Mouse (Mus musculus) forebrain, embryonic 12.5 days (tissue): ENCODE measurements at regions not wholly inside any gene's neighbourhood (a gene's known extent, or its start where the extent isn't known, plus 50 kb on each side); places are given as distances from the start of the nearest gene placed in this dataset.

Experiments used
- ATAC-seq: fragments of 200-750 bp; cut with Nextera tagmentation; 2 replicates; pipeline ENCODE4 v1.8.0; 2017; ENCODE audit warnings: moderate TSS enrichment; ENCODE audit not compliant: low FRiP score
- H3K27ac ChIP-seq: fragments of 300-500 bp; sonication (generic); 2 replicates; pipeline ENCODE4 v1.5.1; 2016; ENCODE audit warnings: mild to moderate bottlenecking
- H3K27me3 ChIP-seq: fragments of 300-500 bp; sonication (generic); 2 replicates; pipeline ENCODE4 v1.6.1; 2016; ENCODE audit warnings: mild to moderate bottlenecking
- H3K36me3 ChIP-seq: fragments of 300-500 bp; sonication (generic); replicated peaks from 2 replicates; pipeline ENCODE4 v1.6.1; 2016; ENCODE audit warnings: mild to moderate bottlenecking
- H3K4me1 ChIP-seq: fragments of 300-500 bp; sonication (generic); 2 replicates; pipeline ENCODE4 v1.6.1; 2016
- H3K4me2 ChIP-seq: fragments of 300-500 bp; sonication (generic); 2 replicates; pipeline ENCODE4 v1.6.1; 2016; ENCODE audit warnings: mild to moderate bottlenecking, moderate library complexity
- H3K4me3 ChIP-seq: fragments of 300-500 bp; sonication (generic); replicated peaks from 2 replicates; pipeline ENCODE4 v1.5.1; 2016; ENCODE audit warnings: mild to moderate bottlenecking
- H3K9ac ChIP-seq: fragments of 300-500 bp; sonication (generic); 2 replicates; pipeline ENCODE4 v1.6.1; 2016; ENCODE audit warnings: mild to moderate bottlenecking
- H3K9me3 ChIP-seq: fragments of 300-500 bp; sonication (generic); 2 replicates; pipeline ENCODE4 v1.6.1; 2016
- WGBS: fragments of 180-500 bp; shearing (Covaris S2); methylation state at CpG from one replicate; pipeline ENCODE4 v1.1.7; 2016; 5-methylcytosine and 5-hydroxymethylcytosine counted together

- Histone ChIP-seq H3K36me3 (no peaks in the 10 kb centered on the region), H3K4me2 (no peak overlapping the region), H3K9me3 (0 out of 2 replicates have a peak, but pooled peaks cover 6% of the 10 kb centered on the region), H3K27me3 (no peaks in the 10 kb centered on the region), H3K4me1 (no peaks in the 10 kb centered on the region), H3K27ac (no peak overlapping the region), H3K4me3 (no peak overlapping the region), H3K9ac (no peak overlapping the region)
- WGBS = 97% methylated on average over 10 of the region's 10 CpGs
- no peak for ATAC-seq
Observed at GRCm38 (mm10) chr16:76821261-76821660, 192.2 kb upstream of the Usp25 start.

GRCm38 (mm10) chr16:76816056-76816885 is 197.2 kb upstream of the Usp25 start:
- Histone ChIP-seq H3K36me3 (no peaks in the 10 kb centered on the region), H3K9me3 (no peaks in the 10 kb centered on the region), H3K4me2 (no peak overlapping the region), H3K9ac (no peak overlapping the region), H3K27ac (no peak overlapping the region), H3K4me3 (no peak overlapping the region), H3K27me3 (no peaks in the 10 kb centered on the region), H3K4me1 (no peaks in the 10 kb centered on the region)
- WGBS = 90% methylated on average over 17 of the region's 17 CpGs
- no peak for ATAC-seq

- WGBS = 40% methylated on average over 3 of the region's 3 CpGs
- no peak overlapping the region for H3K9ac ChIP-seq
- H3K27ac ChIP-seq = no peak overlapping the region
- H3K36me3 ChIP-seq = no peaks in the 10 kb centered on the region
- H3K4me3 ChIP-seq = no peak overlapping the region
- no peaks in the 10 kb centered on the region for H3K27me3 ChIP-seq
- H3K4me1 ChIP-seq = no peaks in the 10 kb centered on the region
- no peak overlapping the region for H3K4me2 ChIP-seq
- H3K9me3 ChIP-seq = no peaks in the 10 kb centered on the region
- no peak for ATAC-seq
Observed at GRCm38 (mm10) chr16:76803725-76804124, 209.8 kb upstream of the Usp25 start.

GRCm38 (mm10) chr16:76786405-76787155 is 226.9 kb upstream of the Usp25 start:
- Histone ChIP-seq H3K9ac (no peak overlapping the region), H3K27ac (no peak overlapping the region), H3K4me1 (no peaks in the 10 kb centered on the region), H3K36me3 (no peaks in the 10 kb centered on the region), H3K4me2 (no peak overlapping the region), H3K4me3 (no peak overlapping the region), H3K27me3 (no peaks in the 10 kb centered on the region), H3K9me3 (no peaks in the 10 kb centered on the region)
- 75% methylated on average over 6 of the region's 6 CpGs for WGBS
- ATAC-seq = no peak

- WGBS = 75% methylated on average over 5 of the region's 5 CpGs
- no peak overlapping the region for H3K9ac ChIP-seq
- no peak overlapping the region for H3K4me3 ChIP-seq
- no peaks in the 10 kb centered on the region for H3K4me1 ChIP-seq
- H3K27me3 ChIP-seq = no peaks in the 10 kb centered on the region
- no peak overlapping the region for H3K4me2 ChIP-seq
- H3K9me3 ChIP-seq = no peaks in the 10 kb centered on the region
- ATAC-seq = no peak
- H3K27ac ChIP-seq = no peak overlapping the region
- H3K36me3 ChIP-seq = no peaks in the 10 kb centered on the region
Observed at GRCm38 (mm10) chr16:76782656-76783055, 230.8 kb upstream of the Usp25 start.

- no peak overlapping the region for H3K4me2 ChIP-seq
- WGBS = 80% methylated on average over 2 of the region's 2 CpGs
- no peaks in the 10 kb centered on the region for H3K9me3 ChIP-seq
- H3K27me3 ChIP-seq = no peaks in the 10 kb centered on the region
- no peak overlapping the region for H3K4me3 ChIP-seq
- ATAC-seq = no peak
- H3K36me3 ChIP-seq = no peaks in the 10 kb centered on the region
- no peaks in the 10 kb centered on the region for H3K4me1 ChIP-seq
- H3K27ac ChIP-seq = no peak overlapping the region
- H3K9ac ChIP-seq = no peak overlapping the region
Observed at GRCm38 (mm10) chr16:76775790-76776189, 237.7 kb upstream of the Usp25 start.

- H3K4me3 ChIP-seq = no peak overlapping the region
- no peaks in the 10 kb centered on the region for H3K9me3 ChIP-seq
- no peak for ATAC-seq
- no peak overlapping the region for H3K27ac ChIP-seq
- no peak overlapping the region for H3K9ac ChIP-seq
- H3K36me3 ChIP-seq = no peaks in the 10 kb centered on the region
- WGBS = 72% methylated on average over 8 of the region's 8 CpGs
- H3K4me1 ChIP-seq = no peaks in the 10 kb centered on the region
- no peaks in the 10 kb centered on the region for H3K27me3 ChIP-seq
- H3K4me2 ChIP-seq = no peak overlapping the region
Observed at GRCm38 (mm10) chr16:76774032-76774431, 239.5 kb upstream of the Usp25 start.

- H3K4me3 ChIP-seq = no peak overlapping the region
- H3K9ac ChIP-seq = no peak overlapping the region
- no peaks in the 10 kb centered on the region for H3K9me3 ChIP-seq
- no peak for ATAC-seq
- no peaks in the 10 kb centered on the region for H3K36me3 ChIP-seq
- no peak overlapping the region for H3K4me2 ChIP-seq
- no peaks in the 10 kb centered on the region for H3K27me3 ChIP-seq
- H3K27ac ChIP-seq = no peak overlapping the region
- no peaks in the 10 kb centered on the region for H3K4me1 ChIP-seq
Observed at GRCm38 (mm10) chr16:76773466-76773865, 240.0 kb upstream of the Usp25 start.

GRCm38 (mm10) chr16:76768607-76769006 is 244.9 kb upstream of the Usp25 start:
- no peak overlapping the region for H3K9ac ChIP-seq
- H3K4me3 ChIP-seq = no peak overlapping the region
- H3K9me3 ChIP-seq = no peaks in the 10 kb centered on the region
- no peak overlapping the region for H3K27ac ChIP-seq
- H3K4me1 ChIP-seq = no peaks in the 10 kb centered on the region
- 84% methylated on average over 9 of the region's 9 CpGs for WGBS
- no peak overlapping the region for H3K4me2 ChIP-seq
- no peaks in the 10 kb centered on the region for H3K27me3 ChIP-seq
- no peaks in the 10 kb centered on the region for H3K36me3 ChIP-seq
- ATAC-seq = 0 out of 2 replicates have a peak, but pooled peaks have one; percentile 33

- H3K9me3 ChIP-seq = no peaks in the 10 kb centered on the region
- no peak for ATAC-seq
- H3K36me3 ChIP-seq = no peaks in the 10 kb centered on the region
- no peaks in the 10 kb centered on the region for H3K27me3 ChIP-seq
- 82% methylated on average over 3 of the region's 3 CpGs for WGBS
- H3K4me1 ChIP-seq = no peaks in the 10 kb centered on the region
- no peak overlapping the region for H3K4me2 ChIP-seq
- no peak overlapping the region for H3K27ac ChIP-seq
- H3K9ac ChIP-seq = no peak overlapping the region
- H3K4me3 ChIP-seq = no peak overlapping the region
Observed at GRCm38 (mm10) chr16:76766636-76767035, 246.9 kb upstream of the Usp25 start.

GRCm38 (mm10) chr16:76765536-76765935 is 248.0 kb upstream of the Usp25 start:
- no peaks in the 10 kb centered on the region for H3K9me3 ChIP-seq
- H3K27ac ChIP-seq = no peak overlapping the region
- ATAC-seq = no peak
- no peaks in the 10 kb centered on the region for H3K36me3 ChIP-seq
- WGBS = 44% methylated on average over 7 of the region's 7 CpGs
- H3K4me3 ChIP-seq = no peak overlapping the region
- H3K4me2 ChIP-seq = no peak overlapping the region
- H3K9ac ChIP-seq = no peak overlapping the region
- H3K27me3 ChIP-seq = no peaks in the 10 kb centered on the region
- no peaks in the 10 kb centered on the region for H3K4me1 ChIP-seq

GRCm38 (mm10) chr16:76764994-76765393 is 248.5 kb upstream of the Usp25 start:
- H3K9me3 ChIP-seq = no peaks in the 10 kb centered on the region
- no peaks in the 10 kb centered on the region for H3K27me3 ChIP-seq
- no peak for ATAC-seq
- no peak overlapping the region for H3K9ac ChIP-seq
- H3K4me2 ChIP-seq = no peak overlapping the region
- H3K4me3 ChIP-seq = no peak overlapping the region
- no peaks in the 10 kb centered on the region for H3K4me1 ChIP-seq
- no peaks in the 10 kb centered on the region for H3K36me3 ChIP-seq
- 80% methylated on average over 5 of the region's 5 CpGs for WGBS
- no peak overlapping the region for H3K27ac ChIP-seq
